Mouse (Mus musculus) E14TG2a.4 (cell line): ENCODE measurements around the gene Cracr2b.

ENCODE experiments used
- H3K27me3 ChIP-seq: 2 replicates; pipeline ENCODE4 v1.6.1; 2014; ENCODE audit warnings: low read length, control low read depth; ENCODE audit not compliant: insufficient read depth
- H3K36me3 ChIP-seq: 2 replicates; pipeline ENCODE4 v1.6.1; 2014; ENCODE audit warnings: low read length, control low read depth; ENCODE audit not compliant: insufficient read depth
- H3K4me1 ChIP-seq: replicated peaks from 2 replicates; pipeline ENCODE4 v1.6.1; 2014; ENCODE audit warnings: low read depth, low read length, control low read depth
- H3K4me3 ChIP-seq: replicated peaks from 2 replicates; pipeline ENCODE4 v1.5.1; 2014; ENCODE audit warnings: mild to moderate bottlenecking, low read length
- H3K9me3 ChIP-seq: 2 replicates; pipeline ENCODE4 v1.6.1; 2014; ENCODE audit warnings: low read length, control low read depth
- CTCF ChIP-seq: conservative IDR thresholded peaks from 2 replicates; pipeline ENCODE4 v1.5.1; 2014; ENCODE audit warnings: low read length
- NANOG ChIP-seq: IDR thresholded peaks from 2 replicates; pipeline ENCODE4 v1.6.1; 2014; ENCODE audit warnings: borderline replicate concordance, low read length, mixed read lengths
- POU5F1 ChIP-seq: IDR thresholded peaks from 2 replicates; pipeline ENCODE4 v1.6.1; 2014; ENCODE audit warnings: low read length, borderline replicate concordance

Cracr2b gene

DNA sequence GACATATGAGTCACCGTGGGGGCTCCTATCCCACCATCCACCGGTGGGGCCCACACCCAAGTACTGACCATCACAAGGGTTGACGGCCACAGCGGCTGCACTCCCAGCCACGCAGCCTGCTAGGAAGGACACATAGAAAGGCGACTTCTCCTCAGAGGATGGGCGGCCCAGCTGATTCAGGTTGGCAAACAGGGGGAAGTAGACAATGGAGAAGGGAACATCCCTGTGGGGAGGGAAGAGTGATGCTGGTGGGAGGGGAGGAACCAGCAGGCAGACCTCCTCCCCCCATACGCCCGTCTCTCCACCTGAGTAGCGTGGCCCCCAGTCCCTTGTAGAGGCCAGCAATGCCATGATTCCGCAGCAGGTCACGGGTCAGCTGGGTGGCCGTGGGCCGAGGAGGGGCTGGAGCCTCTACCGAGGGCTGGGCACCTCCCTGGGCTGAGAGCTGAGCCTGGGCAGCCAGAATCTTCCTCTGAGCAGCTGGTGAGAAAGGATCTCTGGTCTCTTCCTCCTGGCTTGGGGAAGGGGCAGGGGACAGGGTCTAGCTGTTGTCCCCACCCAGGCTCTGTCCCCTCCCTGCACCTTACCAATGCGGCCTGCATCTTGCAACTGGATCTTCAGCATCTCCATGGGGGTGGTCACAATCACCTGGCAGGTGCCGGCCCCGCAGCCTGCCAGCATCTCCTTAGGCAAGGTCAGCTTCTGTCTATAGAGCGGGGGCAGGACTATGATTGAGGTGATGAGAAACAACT is 29.3 kb upstream of the Cracr2b start:
- peaks cover 91% of the 10 kb centered on the region for H3K4me1 ChIP-seq
- 0 out of 2 replicates have a peak overlapping the region, but pooled peaks have one; percentile 13 for H3K4me3 ChIP-seq
- no peaks in the 10 kb centered on the region for H3K9me3 ChIP-seq
- H3K27me3 ChIP-seq = no peaks in the 10 kb centered on the region
- H3K36me3 ChIP-seq = peaks cover 40% of the 10 kb centered on the region
- TF ChIP-seq CTCF (no peak), POU5F1 (no peak), NANOG (no peak)

DNA sequence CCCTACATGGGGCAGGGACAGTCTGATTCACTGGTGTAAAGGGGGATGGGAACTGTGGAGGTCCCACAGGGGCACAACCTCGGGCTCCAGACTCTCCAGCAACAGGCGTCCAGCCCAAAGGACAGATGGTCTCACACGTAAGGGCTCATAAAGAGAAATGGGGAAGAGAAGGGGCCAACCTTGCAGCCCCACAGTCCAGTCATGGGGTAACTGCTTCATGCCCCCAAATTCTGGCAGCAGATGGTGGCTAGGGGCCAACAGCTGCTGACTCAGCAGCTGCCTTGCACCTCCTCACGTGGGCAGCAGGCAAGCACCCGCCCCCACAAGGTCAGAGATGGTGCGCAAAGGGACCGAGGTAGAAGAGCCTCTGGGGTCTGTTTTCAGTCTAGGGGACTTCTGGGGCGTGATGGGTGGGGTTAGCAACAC is 28.7 kb upstream of the Cracr2b start:
- Histone ChIP-seq H3K4me1 (peaks cover 91% of the 10 kb centered on the region), H3K27me3 (no peaks in the 10 kb centered on the region), H3K9me3 (no peaks in the 10 kb centered on the region), H3K4me3 (0 out of 2 replicates have a peak overlapping the region, but pooled peaks have one; percentile 13), H3K36me3 (peaks cover 40% of the 10 kb centered on the region)
- TF ChIP-seq CTCF (no peak), NANOG (no peak), POU5F1 (no peak)

DNA sequence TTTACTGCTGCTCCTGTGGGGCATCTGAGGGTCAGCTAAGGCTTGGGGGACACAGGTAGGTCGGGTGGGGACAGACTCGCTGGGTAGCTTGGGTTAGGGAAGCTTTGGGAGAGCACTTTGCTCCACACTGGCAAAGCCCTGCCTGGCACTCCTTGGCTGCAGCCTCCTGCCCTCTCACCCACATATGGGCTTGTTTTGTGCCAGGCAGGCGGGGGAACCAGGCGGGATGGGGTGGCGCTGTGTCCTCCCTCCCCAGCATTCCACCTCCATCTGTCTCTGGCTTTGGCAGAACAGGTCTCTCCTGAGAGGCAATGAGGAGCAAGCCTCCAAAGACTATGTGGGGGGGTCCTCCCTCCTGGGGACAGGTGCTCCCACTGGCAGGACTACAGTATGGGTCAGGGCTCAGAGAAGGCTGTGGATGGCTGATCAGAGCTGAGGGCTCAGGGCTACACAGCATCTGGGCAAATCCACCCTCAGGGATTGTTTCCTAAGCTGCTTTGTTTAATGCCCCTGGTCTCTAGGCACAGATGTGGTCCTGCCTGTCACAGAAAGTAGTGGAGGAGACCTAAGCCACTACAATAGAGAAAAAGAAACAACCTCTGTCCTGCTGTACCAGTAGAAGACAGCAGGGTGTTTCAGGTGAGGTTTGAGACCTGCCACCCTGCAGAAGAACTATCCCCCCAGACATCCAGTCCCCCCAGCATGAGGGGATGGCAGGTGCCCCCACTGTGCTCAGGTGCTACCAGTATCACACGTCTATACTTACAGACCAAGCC is 28.0 kb upstream of the Cracr2b start:
- H3K4me3 ChIP-seq = no peak overlapping the region

GRCm38 (mm10) chr7:141433517-141434400 is 27.1 kb upstream of the Cracr2b start:
- Histone ChIP-seq H3K4me3 (peak overlapping the region; percentile 68), H3K9me3 (no peaks in the 10 kb centered on the region), H3K36me3 (peaks cover 52% of the 10 kb centered on the region), H3K4me1 (peaks cover 95% of the 10 kb centered on the region), H3K27me3 (no peaks in the 10 kb centered on the region)
- no peak for TF ChIP-seq NANOG
- TF ChIP-seq CTCF = no peak
- no peak for TF ChIP-seq POU5F1

More for the DNA sequence above, 28.0 kb upstream of the Cracr2b start:
- H3K9me3 ChIP-seq = no peaks in the 10 kb centered on the region
- peaks cover 95% of the 10 kb centered on the region for H3K4me1 ChIP-seq
- no peak for TF ChIP-seq NANOG
- TF ChIP-seq POU5F1 = no peak
- no peak for TF ChIP-seq CTCF
- no peaks in the 10 kb centered on the region for H3K27me3 ChIP-seq
- H3K36me3 ChIP-seq = peaks cover 43% of the 10 kb centered on the region

DNA sequence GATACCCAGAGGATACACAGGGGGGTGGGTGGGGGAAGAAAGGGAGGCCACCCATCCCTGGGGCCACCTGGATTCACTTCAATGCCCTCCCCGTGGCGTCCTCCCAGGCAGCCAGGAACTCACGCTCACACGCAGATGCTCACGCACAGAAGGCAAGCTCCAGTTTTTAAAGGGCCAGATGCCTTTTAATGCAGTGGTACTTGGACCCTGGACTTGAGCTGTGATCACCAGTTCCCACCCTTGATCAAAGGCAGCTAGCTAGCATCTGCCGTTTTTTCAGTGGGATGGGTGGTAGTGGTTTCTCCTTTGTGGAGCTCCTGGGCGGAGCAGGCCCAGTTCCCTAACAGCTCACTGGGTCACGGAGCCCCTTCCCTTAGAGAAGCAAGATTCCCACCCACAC is 26.4 kb upstream of the Cracr2b start:
- H3K36me3 ChIP-seq = peaks cover 59% of the 10 kb centered on the region
- peak overlapping the region; percentile 68 for H3K4me3 ChIP-seq
- H3K27me3 ChIP-seq = no peaks in the 10 kb centered on the region
- TF ChIP-seq POU5F1 (no peak), NANOG (no peak), CTCF (no peak)
- H3K4me1 ChIP-seq = peaks cover 92% of the 10 kb centered on the region
- no peaks in the 10 kb centered on the region for H3K9me3 ChIP-seq

DNA sequence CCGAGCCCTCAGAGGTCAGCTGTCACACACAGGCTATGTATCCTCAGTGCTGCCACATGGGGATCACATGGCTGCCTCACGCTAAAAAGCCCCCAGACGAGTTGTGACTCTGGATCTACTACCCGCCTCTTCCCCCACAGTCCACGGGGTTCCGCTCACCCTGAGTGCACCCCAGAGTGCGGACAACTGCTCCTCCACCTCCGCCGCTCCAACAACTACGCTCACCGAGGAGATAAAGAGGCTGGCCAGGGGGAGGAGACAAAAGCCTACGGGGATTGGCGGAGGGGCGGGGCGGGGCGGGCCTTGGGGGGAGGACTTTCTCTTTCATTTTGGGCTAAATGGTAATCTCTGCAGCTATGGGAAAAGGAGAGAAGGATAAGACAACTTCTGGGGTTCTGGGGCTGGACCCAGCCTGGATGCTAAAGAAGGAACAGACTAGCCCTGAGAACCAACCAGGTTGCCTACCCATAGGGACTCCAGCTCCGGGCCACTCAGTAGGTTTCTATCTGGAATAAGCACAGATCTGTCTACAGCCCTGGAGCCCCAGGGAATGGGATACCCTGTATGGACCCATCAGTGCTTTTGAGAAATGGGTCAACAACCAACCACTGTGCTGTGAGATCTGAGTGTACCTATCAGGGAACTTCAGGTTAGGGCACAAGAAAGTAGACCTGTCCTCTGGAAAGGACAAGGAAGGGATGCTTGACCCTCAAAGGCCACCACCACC is 25.6 kb upstream of the Cracr2b start:
- no peak for TF ChIP-seq CTCF
- TF ChIP-seq NANOG = no peak
- no peak for TF ChIP-seq POU5F1
- Histone ChIP-seq H3K4me1 (peaks cover 90% of the 10 kb centered on the region), H3K27me3 (no peaks in the 10 kb centered on the region), H3K36me3 (peaks cover 64% of the 10 kb centered on the region), H3K9me3 (no peaks in the 10 kb centered on the region), H3K4me3 (peak overlapping the region; percentile 68)

DNA sequence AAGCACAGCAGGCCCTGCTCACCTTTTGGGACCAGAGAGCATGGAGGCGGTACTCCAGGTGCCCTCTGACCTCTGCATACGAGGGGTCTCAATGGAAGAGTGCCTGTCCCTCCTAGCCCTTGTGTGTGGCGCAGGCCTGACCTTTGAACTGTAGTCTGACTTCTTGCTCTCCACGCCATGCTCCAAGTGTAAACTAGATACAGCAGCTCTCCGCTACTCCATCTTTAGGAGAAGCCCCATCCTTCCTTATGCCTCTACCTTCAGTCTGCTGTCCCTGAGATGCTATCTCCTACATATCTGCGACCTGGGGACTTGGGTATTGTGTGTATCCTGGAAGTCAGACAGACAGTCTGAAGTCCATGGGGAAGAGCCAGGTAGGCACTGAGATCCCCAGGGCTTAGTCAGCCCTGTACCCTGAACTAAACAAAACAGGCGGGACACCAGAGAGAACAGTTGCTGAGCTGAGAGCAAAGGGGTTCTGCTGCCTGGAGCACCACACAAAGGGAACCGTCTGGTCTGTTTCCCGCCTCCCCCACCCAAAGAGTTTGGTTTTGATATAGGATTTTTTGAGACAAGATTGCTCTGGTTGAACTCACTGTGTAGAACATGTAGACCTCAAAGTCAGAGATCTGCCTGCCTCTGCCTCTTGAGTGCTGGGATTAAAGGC is 24.9 kb upstream of the Cracr2b start:
- peaks cover 90% of the 10 kb centered on the region for H3K4me1 ChIP-seq
- H3K27me3 ChIP-seq = no peaks in the 10 kb centered on the region
- TF ChIP-seq POU5F1 = no peak
- TF ChIP-seq NANOG = no peak
- no peak for TF ChIP-seq CTCF
- no peaks in the 10 kb centered on the region for H3K9me3 ChIP-seq
- H3K4me3 ChIP-seq = peak overlapping the region; percentile 18; the same call in 1 of the 2 replicates
- peaks cover 64% of the 10 kb centered on the region for H3K36me3 ChIP-seq
